Mouse (Mus musculus): Measurements from ENCODE around the gene Ifna1. TPM values are rescaled to one million over a fixed set of nuclear protein-coding genes. Genes with fewer than 3 reads are reported as not detected.

Ifna1 gene
- total and polyA plus RNA-seq, 3 experiments, result not detected

GRCm38 (mm10) chr4:88875435-88876095, 25.7 kb downstream of the Ifna1 start:
- no peaks in the 10 kb centered on the region for H3K79me2 ChIP-seq (ENCODE audit: control insufficient read depth, insufficient read depth, low read length, poor library complexity)
- peak; percentile 37; the same call in 1 of the 2 replicates for TF ChIP-seq TCF12 (IDR thresholded peaks at IDR 0.05; ENCODE audit: low read depth, low read length)
- TF ChIP-seq GATA1 (IDR thresholded peaks at IDR 0.05; ENCODE audit: low read depth, low read length), result peak; percentile 80
- peak; percentile 23; the same call in 1 of the 2 replicates for TF ChIP-seq RCOR1 (IDR thresholded peaks at IDR 0.05; ENCODE audit: low read depth, low read length)
- peak; percentile 77 for TF ChIP-seq SIN3A (IDR thresholded peaks at IDR 0.05; ENCODE audit: low read length)
- no peak for TF ChIP-seq POLR2AphosphoS5 (IDR thresholded peaks at IDR 0.05; ENCODE audit: borderline replicate concordance, low read depth, low read length)
- peak; percentile 36 to 69; a peak in 3 of 4 replicates for TF ChIP-seq EP300 (IDR thresholded peaks at IDR 0.05; ENCODE audit: low read depth in 1 of 2, low read length in 2 of 2)
- no peak for TF ChIP-seq CTCF (IDR thresholded peaks at IDR 0.05 in 2 of 3, conservative IDR thresholded peaks at IDR 0.05 in 1 of 3; ENCODE audit: control insufficient read depth in 1 of 3, insufficient read depth in 1 of 3, low read depth in 2 of 3, low read length in 3 of 3, poor library complexity in 1 of 3, severe bottlenecking in 1 of 3)
- TF ChIP-seq TAL1 (IDR thresholded peaks at IDR 0.05; ENCODE audit: low read length), result no peak
- TF ChIP-seq ETS1 (IDR thresholded peaks at IDR 0.05; ENCODE audit: low read depth, low read length), result peak; percentile 79
- peak; percentile 72; the same call in 1 of the 2 replicates for TF ChIP-seq MXI1 (IDR thresholded peaks at IDR 0.05; ENCODE audit: low read depth, low read length)
- TF ChIP-seq POLR2A (IDR thresholded peaks at IDR 0.05; ENCODE audit: control insufficient read depth in 1 of 2, insufficient read depth in 1 of 2, low read depth in 1 of 2, low read length in 2 of 2, poor library complexity in 1 of 2), result no peak
- H3K9ac ChIP-seq (ENCODE audit: control insufficient read depth, low read depth, low read length, poor library complexity, severe bottlenecking), result no peak overlapping the region
- H3K9me3 ChIP-seq (replicated peaks; ENCODE audit: insufficient read depth, low read length), result no peaks in the 10 kb centered on the region
- H3K4me1 ChIP-seq (ENCODE audit: control insufficient read depth in 1 of 2, insufficient read depth in 2 of 2, low read length in 2 of 2), result peaks cover 15 to 20% of the 10 kb centered on the region in 2 experiments
- no peaks in the 10 kb centered on the region; a peak in 1 of 4 replicates for H3K27me3 ChIP-seq (ENCODE audit: control insufficient read depth in 1 of 2, insufficient read depth in 2 of 2, low read length in 2 of 2)
- peak; percentile 81 for DNase-seq (ENCODE audit: low read depth, low spot score)
- no peak overlapping the region for H3K4me3 ChIP-seq (ENCODE audit: control insufficient read depth in 1 of 2, insufficient read depth in 1 of 2, low read depth in 2 of 2, low read length in 2 of 2)
- H3K27ac ChIP-seq (ENCODE audit: control insufficient read depth, low read depth, low read length), result no peak overlapping the region
- H3K36me3 ChIP-seq (ENCODE audit: control insufficient read depth in 1 of 2, insufficient read depth in 2 of 2, low read length in 2 of 2), result peaks cover 0 to 15% of the 10 kb centered on the region in 2 experiments; a peak in 2 of 4 replicates

DNA sequence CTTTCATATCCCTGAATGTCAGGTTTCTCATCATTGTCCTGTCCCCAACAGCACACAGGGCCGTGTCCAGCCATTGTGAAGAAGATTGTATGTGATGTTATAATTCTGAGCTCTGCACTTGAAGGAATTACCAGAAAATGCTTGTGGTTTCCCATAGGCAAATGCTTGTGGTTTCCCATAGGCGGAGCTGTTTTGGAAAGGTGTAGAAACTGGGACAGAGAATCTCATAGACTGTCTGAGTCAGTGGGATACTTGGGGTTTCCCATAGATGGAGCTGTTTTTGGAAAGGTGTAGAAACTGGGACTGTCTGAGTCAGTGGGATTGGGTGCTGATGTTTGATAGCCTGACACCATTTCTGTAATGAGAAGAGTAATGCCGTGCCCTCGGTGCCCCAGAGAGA, 26.6 kb downstream of the Ifna1 start:
- H3K36me3 ChIP-seq (ENCODE audit: control insufficient read depth in 1 of 2, insufficient read depth in 2 of 2, low read length in 2 of 2), result peaks cover 0 to 15% of the 10 kb centered on the region in 2 experiments; a peak in 2 of 4 replicates
- H3K27ac ChIP-seq (ENCODE audit: control insufficient read depth, low read depth, low read length), result no peak overlapping the region
- TF ChIP-seq ZC3H11A (IDR thresholded peaks at IDR 0.05; ENCODE audit: low read depth, low read length) (no peak), EP300 (IDR thresholded peaks at IDR 0.05; ENCODE audit: low read depth in 1 of 2, low read length in 2 of 2) (no peak), POLR2AphosphoS5 (IDR thresholded peaks at IDR 0.05; ENCODE audit: borderline replicate concordance, low read depth, low read length) (no peak), ZNF384 (IDR thresholded peaks at IDR 0.05; ENCODE audit: low read depth, low read length) (no peak), ELF1 (IDR thresholded peaks at IDR 0.05; ENCODE audit: low read depth, low read length) (no peak), POLR2A (IDR thresholded peaks at IDR 0.05; ENCODE audit: control insufficient read depth in 1 of 2, insufficient read depth in 1 of 2, low read depth in 1 of 2, low read length in 2 of 2, poor library complexity in 1 of 2) (no peak), KAT2A (conservative IDR thresholded peaks at IDR 0.05; ENCODE audit: low read depth, low read length) (no peak), RCOR1 (IDR thresholded peaks at IDR 0.05; ENCODE audit: low read depth, low read length) (no peak), MAZ (IDR thresholded peaks at IDR 0.05; ENCODE audit: low read depth, low read length) (no peak), MXI1 (IDR thresholded peaks at IDR 0.05; ENCODE audit: low read depth, low read length) (no peak), BHLHE40 (IDR thresholded peaks at IDR 0.05; ENCODE audit: borderline replicate concordance, low read depth, low read length) (no peak), USF2 (IDR thresholded peaks at IDR 0.05; ENCODE audit: borderline replicate concordance in 1 of 2, insufficient read depth in 1 of 2, low read depth in 1 of 2, low read length in 2 of 2) (no peak), MEF2A (IDR thresholded peaks at IDR 0.05; ENCODE audit: extremely low read depth, insufficient replicate concordance, low read depth, low read length, poor library complexity, severe bottlenecking) (no peak), TCF12 (IDR thresholded peaks at IDR 0.05; ENCODE audit: low read depth, low read length) (no peak), CHD1 (IDR thresholded peaks at IDR 0.05; ENCODE audit: low read depth, low read length) (no peak), RAD21 (IDR thresholded peaks at IDR 0.05; ENCODE audit: low read depth, low read length) (no peak), GABPA (IDR thresholded peaks at IDR 0.05; ENCODE audit: low read depth, low read length) (no peak), ZKSCAN1 (IDR thresholded peaks at IDR 0.05; ENCODE audit: low read depth, low read length) (no peak)
- no peak overlapping the region for H3K9ac ChIP-seq (ENCODE audit: control insufficient read depth, low read depth, low read length, poor library complexity, severe bottlenecking)
- no peaks in the 10 kb centered on the region for H3K9me3 ChIP-seq (replicated peaks; ENCODE audit: insufficient read depth, low read length)
- no peaks in the 10 kb centered on the region; a peak in 1 of 4 replicates for H3K27me3 ChIP-seq (ENCODE audit: control insufficient read depth in 1 of 2, insufficient read depth in 2 of 2, low read length in 2 of 2)
- no peaks in the 10 kb centered on the region for H3K79me2 ChIP-seq (ENCODE audit: control insufficient read depth, insufficient read depth, low read length, poor library complexity)
- no peak for DNase-seq (ENCODE audit: low read depth, low spot score)
- no peak overlapping the region for H3K4me3 ChIP-seq (ENCODE audit: control insufficient read depth in 1 of 2, insufficient read depth in 1 of 2, low read depth in 2 of 2, low read length in 2 of 2)
- H3K4me1 ChIP-seq (ENCODE audit: control insufficient read depth in 1 of 2, insufficient read depth in 2 of 2, low read length in 2 of 2), result peaks cover 15 to 20% of the 10 kb centered on the region in 2 experiments

Measured in MEL (cell line).